Mouse (Mus musculus): Measurements from ENCODE around the gene Fam189b.

DNA sequence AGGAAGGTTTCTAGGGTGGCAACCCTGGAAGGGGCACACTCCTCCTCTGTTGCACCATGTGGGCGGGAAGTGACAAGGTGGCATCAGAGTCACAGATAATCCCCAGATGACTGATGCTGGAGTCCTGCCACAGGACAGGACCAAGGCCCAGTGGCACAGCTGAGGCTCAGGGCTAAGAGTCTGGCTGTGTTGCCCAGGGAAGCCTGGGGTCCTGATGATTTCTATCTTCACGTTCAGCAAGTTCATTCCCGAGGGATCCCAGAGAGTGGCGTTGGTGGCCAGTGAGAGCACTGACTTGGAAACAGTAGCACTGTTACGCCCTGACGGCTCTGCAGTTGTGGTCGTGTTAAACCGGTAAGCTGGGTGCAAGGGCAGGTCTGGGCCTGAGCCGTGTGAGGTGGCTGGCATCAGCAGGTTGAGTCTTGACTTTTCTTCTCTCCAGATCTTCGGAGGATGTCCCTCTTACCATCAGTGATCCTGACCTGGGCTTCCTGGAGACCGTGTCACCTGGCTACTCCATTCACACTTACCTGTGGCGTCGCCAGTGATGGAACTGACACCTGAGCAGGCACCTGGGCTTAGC, 25.2 kb downstream of the Fam189b start:
- TF ChIP-seq CTCF (IDR thresholded peaks at IDR 0.05; ENCODE audit: low read depth, low read length), result no peak
- no peak for TF ChIP-seq POLR2A (IDR thresholded peaks at IDR 0.05; ENCODE audit: insufficient read depth, low read length)
- TF ChIP-seq EP300 (IDR thresholded peaks at IDR 0.05; ENCODE audit: insufficient read depth, low read depth, low read length), result no peak
